8 mouse cellular contexts compared by ENCODE assay signal in the genomic region with DNA sequence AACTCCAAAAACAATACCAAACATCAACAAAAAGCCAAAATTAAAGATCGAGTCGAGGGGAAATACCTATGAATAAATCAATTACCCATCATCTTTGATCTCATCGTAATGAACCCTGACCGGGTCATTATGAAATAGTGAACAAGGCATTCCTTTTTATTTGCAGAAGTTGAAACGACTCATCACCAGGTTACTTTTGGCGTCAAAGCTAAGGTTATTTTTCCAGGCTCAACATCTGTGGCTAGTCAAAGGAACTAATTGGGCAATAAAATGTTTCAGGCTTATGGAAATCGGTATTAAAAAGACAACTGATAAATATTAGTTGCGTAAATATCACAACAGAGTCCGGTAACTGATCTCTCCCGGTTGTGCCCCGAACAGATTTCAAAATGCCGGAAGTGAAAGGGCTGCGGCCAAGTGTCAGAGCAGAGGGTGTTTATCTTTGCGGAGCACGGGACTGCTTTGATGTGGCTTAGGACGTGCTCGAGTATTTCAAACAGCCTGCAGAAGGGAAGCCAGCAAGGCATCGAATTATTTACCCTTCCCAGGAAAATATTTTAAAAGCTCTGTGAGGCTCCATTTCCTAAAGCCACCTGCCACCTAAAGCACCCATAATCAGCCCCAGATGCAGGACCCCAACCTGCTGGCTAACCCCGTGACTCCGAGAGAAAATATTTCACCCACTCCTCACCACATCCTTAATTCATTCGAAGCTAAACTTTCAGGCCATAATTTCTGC.
DNase-seq lines count a peak whose midpoint lies in the region; ATAC-seq lines count a peak whose summit lies in the region.

No protein-coding gene starts in this region.

- ATAC-seq in heart, embryonic 15.5 days (replicated peaks; ENCODE audit: insufficient number of reproducible peaks, insufficient read depth, low FRiP score, low read depth): no peak

- H3K4me3 ChIP-seq in heart, embryonic 15.5 days: peak overlapping the region; percentile 11; the same call in 1 of the 2 replicates

- no peaks in the 10 kb centered on the region for H3K27me3 ChIP-seq in heart, embryonic 15.5 days

- H3K9ac ChIP-seq in heart, embryonic 15.5 days: no peak overlapping the region

- DNase-seq in heart, postnatal 4 days: no peak
- DNase-seq in embryo, embryonic 11 days: peak; percentile 74
- peak; percentile 21 to 47 for DNase-seq in kidney, postnatal 4 days
- DNase-seq in lung, postnatal 4 days: peak; percentile 46 to 66
- no peak for DNase-seq in retina, postnatal 1 day
- no peak for DNase-seq in thymus, postnatal 14 days
- no peak for DNase-seq in MN1 (ENCODE audit: low spot score)

- 33% methylated on average over 21 of the region's 21 CpGs for WGBS in heart, embryonic 15.5 days

- no peaks in the 10 kb centered on the region for H3K36me3 ChIP-seq in heart, embryonic 15.5 days

- H3K9me3 ChIP-seq in heart, embryonic 15.5 days (replicated peaks): no peaks in the 10 kb centered on the region

- H3K4me1 ChIP-seq in heart, embryonic 15.5 days (replicated peaks): no peaks in the 10 kb centered on the region; the same call in 1 of the 2 replicates

- peak overlapping the region; percentile 47 for H3K4me2 ChIP-seq in heart, embryonic 15.5 days

- H3K27ac ChIP-seq in heart, embryonic 15.5 days: no peak overlapping the region

Comparison
In these comparisons a context has a peak if more than half of its experiments do, and no peak if none do; other contexts are left out.
1. DNase-seq: peak in embryo, embryonic 11 days (single experiment), kidney, postnatal 4 days (2 of 2) and lung, postnatal 4 days (2 of 2); none in heart, postnatal 4 days (single experiment), retina, postnatal 1 day (single experiment), thymus, postnatal 14 days (single experiment) and MN1 (single experiment).